Mouse (Mus musculus) CH12F3 (cell line): ENCODE data around the gene Fhit.

Experiments
- in situ Hi-C: fragments of 300-500 bp; cut with MboI; formaldehyde crosslinking; loops from 2 replicates; pipeline ENCODE4 v1.14.3; 2020; ENCODE audit warnings: low sequenced_read_pairs

Gene Fhit

DNA sequence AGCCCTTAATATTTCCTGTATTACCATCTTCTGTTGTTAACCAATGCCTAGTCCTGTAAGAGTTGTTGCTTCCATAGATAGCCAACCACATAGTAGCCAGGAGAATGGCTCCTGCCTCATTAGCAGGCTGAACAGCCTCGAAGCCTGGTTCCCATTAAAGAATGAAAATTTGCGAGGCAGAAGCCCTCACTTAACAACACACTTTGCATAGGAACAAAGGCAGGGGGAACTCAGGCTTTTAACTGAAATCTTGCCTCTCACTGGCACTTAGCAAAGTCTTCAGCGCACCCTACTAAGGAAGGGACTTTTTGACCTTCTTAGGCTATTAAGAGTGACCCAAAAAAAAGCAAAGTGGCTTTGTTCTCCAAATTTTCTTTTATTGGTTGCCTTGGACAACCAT, 1529.3 kb downstream of the Fhit start:
- in situ Hi-C loops = no loop called here

DNA sequence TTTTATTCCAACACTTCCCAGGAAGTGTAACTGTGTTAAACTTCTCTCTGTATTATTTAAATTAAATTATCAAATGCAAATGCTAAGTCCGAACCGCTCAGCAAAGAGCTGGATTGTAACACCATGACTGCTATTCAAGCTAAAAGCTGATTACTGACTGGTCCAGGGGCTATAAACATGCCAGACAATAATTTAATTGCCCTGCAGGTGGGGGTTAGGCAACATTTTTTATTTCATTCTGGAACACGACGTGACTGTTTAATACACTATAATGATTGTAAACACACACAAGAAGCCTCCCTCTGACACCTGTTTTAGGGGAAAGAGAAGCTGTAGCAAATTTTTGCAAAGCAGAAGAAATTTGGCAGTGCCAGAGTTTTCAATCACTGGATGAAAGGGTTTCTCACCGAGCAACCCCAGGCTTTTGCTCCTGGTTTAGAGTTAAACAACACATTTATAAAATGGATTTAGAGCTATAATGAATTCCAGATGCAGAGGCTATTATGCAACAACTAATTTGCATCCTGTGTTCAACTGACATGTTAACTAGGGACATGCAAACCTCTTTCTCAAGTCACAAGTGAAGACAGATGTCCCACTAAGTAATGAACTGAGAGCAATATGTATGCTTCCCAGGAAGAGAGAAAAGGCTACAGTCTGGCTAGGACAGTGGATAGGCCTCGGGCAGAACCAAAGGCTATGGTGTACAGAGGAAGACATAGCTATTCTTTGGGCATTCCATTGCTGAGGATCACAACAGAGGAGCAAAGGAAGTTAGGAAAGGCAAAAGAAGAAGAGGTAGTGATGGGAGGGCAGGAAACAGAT, 1538.4 kb downstream of the Fhit start:
- in situ Hi-C loops = no loop called here

DNA sequence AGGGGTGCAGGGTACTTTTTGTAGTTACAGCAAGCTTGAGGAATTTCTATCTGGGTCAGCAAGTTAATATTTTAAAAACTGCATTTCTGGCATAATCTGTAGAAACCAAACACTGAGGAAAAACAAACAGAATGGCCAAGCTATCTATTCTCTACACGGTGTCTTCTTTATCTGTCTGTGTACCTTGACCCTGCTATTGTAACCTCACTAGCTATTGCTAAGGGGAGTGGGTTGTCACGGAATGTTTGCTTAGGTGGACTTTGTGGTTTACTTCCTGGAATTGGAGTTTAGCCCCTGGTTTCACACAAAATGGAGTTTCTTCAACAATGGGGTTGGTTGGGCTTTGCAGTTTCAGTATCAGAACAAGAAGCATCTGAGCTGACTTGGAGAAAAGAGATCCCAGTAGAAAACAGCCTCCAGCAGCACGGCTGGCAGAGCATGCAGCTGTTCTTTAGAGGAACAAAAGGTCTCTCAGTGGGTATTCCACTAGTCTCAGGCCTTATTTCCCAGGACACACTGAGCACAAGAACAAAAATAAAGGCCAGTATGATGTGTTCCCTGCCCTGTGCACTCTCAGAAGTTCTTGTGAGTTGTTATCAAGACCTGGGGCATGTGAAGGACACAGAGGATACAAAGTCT, 1540.8 kb downstream of the Fhit start:
- in situ Hi-C loops = no loop called here

DNA sequence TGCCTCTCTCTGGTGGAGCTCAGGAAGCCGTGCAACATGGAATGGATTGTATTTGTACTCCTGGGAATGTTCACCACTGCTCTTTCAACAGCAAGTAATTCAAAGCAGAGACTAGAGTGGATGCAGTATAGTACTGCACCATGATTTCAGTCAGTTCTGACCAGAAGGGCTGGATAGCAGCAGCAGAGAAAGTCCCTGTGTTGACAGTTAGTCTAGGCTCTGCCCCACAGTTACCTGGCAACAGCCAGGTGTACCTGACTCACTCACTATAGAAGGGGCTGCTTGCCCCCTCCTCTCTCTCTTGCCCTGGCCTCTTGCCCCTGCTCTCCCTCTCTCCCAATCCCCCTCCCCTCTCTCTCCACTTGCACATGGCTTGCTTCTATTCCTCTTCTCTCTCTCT, 1542.0 kb downstream of the Fhit start:
- in situ Hi-C loops = no loop called here

DNA sequence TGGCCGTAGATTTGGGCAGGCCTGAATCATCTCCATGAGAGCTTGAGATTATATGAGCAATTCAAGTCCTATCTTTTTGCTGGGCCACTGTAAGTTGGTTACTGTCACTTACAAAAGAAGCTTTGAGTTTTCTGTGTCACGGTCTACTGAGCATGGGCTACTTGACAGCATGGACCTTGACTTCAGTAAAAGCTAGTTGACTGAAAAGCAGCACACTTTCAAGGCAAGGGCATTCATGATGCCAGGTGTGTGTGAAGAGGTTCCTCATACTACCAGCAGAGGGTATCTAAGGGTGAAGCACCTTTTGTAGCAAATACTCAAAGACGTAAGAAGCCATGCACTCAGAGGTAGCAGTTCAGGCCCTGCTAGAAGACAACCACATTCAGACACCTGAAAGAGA, 1548.7 kb downstream of the Fhit start:
- in situ Hi-C loops = no loop called here

DNA sequence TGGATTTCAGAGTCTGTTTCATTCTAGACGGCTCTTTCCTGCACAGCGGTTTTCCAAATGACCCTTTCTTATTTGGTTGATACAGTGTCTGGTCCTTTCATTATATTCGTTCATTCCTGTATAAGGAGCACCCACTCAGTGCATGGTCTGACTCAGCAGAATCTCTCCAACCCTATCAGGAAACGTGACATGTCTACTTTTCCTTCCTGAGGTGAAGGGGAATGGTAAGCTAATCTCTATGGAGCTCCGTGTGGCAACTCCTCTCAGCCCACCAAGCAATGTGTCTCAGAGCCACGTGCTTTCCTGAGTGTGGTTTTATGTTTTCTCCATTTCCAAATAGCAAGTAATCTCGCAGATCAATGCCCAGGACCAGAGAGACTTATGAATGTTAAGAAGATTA, 1552.7 kb downstream of the Fhit start:
- in situ Hi-C loops = no loop called here

DNA sequence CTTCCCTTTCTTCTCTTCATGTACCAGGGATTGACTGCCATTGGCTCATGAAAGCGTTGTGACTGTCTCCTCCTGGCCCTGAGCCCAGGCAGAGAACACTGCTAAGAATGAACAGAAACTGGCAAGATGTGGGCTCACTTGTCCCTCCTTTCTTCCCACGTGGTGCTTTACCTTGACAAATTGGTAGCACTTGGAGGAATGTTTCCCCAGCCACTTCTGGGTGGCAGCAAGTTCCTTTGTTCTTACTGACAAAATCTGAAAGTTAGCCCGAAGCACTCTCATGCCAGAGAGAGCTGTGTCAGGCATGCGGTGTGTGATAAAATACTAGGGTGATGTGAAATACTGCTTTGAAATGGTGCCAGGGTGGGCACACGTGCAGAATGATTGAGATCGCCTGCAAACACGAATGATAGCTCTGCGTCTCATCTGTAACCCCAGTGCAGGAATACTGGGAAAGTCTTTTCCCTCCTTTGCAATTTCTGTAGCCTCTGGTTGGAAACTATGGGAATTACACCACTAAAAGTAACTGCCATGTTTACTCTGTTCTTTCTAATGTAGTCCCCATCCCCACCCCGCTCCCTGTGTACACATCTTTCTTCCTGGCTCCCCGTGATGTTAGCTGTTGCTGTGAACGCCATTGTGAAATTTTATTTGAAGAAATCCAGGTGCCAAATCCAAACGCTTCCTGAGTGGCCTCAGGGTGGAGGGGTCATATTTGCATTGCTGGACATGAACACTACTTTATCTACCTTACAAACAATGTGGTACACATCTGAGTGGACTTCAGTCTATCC, 1555.1 kb downstream of the Fhit start:
- in situ Hi-C loops = no loop called here

DNA sequence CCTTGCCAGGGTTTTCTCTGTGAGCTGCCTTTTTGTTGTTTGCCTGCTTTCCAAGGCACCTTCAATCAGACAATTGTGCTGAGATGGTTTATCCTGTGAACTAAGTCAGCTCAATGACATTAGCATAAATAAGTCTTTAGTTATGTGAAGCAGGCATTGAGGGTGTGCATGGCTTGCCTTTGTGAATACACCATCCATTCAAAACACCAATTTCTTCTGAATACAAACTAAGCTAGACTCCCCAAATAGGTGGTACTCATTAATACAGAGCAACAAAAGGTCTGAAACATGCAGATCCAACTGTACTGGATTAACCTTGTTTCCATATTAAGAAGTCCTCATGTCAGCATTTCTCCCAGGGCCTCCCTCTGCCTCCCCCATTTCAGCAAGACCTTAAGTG, 1561.6 kb downstream of the Fhit start:
- in situ Hi-C loops = no loop called here

DNA sequence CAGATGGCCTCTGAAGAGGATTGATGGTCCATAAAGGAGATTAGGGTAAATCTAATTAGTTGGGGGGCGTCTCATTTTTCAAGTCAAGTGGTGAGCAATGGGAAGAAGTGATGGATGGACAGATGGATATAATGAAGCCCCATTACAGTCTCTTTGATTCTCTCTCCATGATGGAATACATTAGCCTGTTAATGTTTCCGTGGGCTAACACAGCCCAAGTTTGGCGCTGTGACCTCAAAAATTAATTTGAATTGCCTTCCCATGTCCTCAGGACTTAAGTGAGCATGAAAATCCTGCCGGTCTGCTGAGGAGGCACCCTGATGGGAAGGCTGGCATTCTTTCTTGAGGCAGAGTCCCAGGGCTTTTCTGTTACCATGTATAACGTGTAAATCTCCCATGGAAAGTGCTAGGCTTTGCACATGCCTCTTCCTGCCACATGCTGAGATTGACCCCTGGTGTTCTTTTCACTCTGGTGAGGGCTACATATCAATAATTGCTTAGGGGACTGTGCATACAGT, 1564.3 kb downstream of the Fhit start:
- in situ Hi-C loops = no loop called here

DNA sequence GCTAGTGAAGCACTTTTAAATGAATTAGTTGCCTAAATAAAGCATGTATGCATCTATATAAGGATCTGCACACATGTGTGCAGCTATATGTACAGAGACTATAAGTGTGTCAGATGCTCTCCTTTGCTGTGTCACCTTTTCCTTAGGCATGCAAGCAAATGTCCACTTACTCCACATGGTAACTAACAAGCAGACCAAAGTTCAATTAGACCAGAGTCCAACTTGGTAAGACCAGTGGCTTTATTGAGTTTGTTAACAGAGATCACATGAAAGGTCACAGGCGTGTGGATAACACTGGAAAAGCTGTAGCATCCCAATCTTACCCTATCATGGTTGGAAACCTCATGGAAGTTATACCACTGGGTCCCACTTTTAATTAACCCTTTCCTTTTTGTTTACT, 1572.7 kb downstream of the Fhit start:
- in situ Hi-C loops = no loop called here

DNA sequence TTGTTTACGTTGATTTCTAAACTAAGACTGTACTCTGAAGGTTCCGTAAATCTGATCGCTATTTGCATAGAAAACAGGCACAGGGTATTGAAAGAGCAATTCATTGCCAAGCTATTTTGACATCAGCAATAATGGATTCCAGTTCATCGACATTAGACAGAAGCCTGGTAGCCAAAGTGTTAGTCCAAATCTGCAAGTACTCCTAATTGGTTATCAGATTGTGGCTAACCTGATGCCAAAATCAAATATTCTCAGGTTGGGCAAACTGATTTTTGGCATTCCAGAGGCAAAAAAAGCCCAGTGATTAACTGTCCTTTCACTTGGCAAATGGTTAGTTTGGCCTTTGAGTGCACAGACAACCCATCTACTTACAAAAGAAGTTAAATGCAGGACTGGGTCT, 1573.9 kb downstream of the Fhit start:
- in situ Hi-C loops = no loop called here

DNA sequence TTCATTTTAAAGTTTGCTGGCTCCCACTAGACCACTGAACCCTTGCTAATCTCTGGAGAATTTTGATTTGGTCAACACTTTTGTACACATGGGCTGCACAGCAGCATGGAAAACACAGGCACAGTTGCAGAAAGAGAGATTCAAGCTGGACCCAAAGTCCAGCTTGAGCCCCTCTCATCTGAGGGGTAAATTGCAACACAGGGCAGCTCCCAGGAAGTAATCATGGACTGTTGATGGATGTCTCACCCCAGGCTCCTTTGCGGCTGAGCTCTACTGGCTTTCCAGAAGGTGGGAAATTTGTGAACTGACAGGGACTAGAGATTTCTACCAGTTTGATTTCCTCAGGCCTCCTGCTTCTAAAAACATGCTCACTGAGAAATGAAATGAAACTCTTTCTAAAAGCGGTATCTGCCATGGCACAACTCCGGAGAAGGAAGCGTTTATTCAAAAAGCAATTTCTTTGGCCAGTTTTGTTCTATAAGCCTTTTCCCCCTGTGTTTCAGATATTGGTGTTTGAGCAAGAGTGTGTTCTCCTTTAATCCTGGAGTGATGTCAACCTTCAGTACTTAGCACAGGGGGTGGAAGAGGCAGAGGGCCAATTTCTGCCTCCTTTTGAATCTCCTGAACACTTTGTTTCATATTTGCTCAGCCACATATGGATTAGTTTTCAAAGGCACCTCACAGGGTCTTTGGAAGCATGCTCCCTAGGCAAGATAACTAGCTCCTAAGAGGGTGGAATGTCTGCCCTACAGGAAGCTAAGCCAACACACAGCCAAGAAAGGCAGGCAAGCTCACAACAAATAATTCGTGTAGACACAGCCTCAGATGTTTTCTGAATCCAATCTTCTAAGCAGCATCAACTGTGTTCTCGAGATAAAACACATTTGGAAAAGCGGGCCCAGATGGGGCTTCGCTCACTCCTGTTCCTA, 1578.3 kb downstream of the Fhit start:
- in situ Hi-C loops = no loop called here

DNA sequence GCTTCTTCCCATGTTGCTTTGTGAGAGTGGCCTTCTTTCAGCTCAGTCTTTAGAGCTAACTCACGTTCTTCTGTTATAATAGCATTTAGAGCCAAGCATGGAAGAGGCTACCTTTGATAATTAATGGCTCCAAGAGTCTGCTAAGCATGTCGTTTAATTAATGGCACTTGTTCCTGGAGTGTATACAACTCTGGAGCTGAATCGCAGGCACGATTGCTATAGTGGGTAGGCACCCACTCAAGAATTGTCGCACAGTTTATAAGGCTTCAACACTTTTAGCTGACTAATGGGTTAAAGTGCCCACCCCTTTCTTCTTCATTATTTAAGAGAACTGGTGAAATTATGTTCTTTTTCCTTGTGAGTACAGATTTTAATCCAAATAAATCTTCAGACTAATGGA, 1605.5 kb downstream of the Fhit start:
- in situ Hi-C loops = no loop called here

DNA sequence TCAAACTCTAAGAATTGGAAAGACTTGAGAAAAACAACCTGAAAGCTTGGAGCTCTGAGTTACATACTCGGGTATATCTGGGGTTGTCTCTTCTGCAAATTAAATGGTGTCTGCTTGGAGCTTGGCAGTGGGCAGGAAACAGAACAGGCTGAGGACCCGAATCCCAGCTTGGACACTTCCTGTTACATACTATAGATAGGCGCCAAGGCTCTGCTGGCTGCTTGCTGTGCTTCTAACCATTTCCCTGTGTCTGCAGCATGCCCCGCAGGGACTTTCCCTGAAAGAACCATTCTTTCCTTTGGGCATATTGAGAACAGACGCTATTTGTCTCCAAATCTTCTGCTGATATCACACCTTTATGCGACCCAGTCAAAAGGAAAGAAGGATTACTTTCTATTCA, 1606.0 kb downstream of the Fhit start:
- in situ Hi-C loops = no loop called here

DNA sequence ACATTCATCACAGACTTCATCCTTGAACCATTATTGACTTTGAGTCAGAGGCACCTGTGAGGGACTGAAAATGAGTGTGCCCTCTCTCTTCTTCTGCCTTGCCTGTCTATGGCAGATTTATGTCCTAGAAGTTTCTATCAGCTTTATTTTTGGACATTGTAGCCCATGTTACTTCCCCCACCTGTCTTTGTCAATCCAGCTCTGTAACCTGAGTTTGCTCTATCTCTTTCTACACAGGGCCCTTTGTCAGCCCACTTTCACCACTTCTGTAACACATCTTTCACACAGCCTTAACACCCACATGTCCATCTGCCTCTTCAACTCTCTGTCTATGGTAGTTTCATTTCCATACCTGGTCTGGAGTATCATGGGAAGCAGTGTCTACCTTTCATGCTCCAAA, 1609.7 kb downstream of the Fhit start:
- in situ Hi-C loops = no loop called here

DNA sequence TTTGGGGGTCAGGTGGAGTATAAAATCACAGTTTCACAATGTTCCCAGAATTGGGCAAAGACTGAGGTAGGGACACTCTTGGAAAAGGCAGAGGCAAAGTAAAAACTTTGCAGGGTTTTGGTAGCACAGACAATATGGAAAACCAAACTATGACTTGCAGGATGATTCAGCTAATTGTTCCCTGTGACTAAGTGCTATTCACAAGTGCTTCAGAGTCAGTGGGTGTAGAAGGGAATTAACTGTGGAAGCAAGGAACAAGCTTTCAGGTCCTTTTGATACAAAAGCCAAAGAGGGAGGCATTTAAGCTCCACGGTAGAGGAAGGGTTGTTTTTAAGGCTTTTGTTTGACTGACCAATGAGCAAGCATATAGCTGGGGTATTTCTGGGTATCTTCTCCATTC, 1613.9 kb downstream of the Fhit start:
- in situ Hi-C loops = no loop called here

DNA sequence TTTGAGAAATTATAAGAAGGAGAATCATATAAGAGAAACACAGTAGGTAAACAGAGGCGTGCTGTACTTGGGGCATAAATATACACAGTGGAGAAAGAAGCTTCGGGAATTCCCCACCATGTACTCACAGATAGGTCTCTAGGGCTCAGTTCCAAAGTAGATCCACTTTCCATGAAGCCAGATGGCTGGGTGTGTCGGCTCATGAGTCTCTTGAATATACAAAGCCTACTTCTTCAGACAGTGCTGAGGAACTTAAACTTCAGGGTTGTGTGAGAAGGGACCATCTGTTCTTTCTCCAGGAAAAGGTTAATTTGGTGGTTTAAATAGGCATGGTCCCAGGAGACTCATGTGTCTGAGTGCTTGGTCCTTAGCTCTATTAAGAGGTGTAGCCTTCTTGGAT, 1617.5 kb downstream of the Fhit start:
- in situ Hi-C loops = no loop called here

DNA sequence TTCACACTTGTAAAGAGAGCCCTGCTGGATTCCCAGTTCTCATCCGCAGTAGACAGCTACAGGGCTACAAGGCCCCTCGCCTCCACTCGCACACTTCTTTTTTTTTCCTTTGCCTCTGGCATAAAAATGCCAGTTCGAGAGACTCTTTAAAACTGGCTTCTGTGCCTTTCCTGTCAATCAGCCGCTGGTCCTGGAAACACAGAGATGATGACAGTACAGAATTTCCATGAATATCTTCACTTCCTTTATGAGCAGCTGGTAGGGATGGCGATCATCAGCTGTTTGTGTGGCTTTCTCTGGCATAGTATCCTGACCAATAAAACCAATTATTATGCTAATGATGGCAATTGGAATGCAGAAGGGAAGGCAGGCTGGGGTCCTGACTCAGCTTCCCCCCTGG, 1626.3 kb downstream of the Fhit start:
- in situ Hi-C loops = no loop called here

DNA sequence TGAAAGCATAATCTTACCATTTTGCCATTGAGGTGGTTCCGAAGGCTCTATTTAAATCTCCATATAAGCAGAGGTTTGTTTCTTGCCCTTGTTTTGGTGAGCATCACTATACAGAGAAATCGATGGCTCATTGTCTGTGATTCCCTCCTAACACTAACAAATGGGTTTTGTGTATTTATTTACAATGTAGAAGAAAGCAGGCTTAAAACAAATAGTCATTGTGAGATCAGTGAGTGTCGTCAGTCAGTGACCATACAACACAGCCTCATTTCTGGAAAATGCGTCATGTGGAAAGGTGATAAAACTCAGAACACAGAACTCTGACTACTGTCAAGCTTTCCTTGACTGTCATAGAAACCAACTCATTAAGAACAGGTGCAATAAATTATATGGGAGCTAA, 1632.6 kb downstream of the Fhit start:
- in situ Hi-C loops = no loop called here

DNA sequence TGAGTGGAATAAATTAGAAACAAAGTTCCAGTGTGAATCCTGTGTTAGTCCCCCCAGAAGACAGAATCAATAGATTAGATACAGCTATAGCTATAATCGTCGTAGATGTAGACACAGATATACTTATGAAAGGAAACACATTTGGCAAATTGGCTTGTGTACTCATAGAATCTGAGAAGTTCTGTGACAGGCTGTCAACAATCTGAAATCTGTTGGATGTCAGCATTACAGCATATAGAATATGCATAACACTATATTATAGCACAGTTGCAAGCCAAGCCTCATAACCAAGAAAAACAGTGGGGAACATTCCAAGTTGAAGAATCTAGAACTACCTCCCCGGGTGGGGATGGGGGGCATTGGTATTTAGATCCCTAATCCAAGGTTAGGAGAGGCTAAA, 1635.7 kb downstream of the Fhit start:
- in situ Hi-C loops = no loop called here

DNA sequence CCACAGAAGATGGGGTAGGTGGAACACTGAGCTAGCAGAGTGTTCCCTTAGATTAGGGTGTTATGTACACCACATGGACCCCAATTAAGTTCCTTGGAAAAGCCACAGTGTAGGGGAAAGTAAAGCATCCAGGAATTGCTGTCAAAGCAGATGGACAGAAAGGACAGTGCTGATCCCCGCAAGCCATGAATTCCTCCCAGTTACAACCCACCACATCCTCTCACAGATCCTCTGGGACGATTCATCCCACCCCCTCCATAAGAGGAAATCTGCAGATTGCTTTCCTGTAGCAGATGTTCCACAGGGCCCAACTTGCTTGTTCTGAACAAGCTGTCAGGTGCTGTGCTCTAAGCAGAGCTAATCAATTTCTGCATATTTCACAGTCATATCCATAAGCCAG, 1644.2 kb downstream of the Fhit start:
- in situ Hi-C loops = no loop called here
